Mouse (Mus musculus) embryo, embryonic 10.5 days (tissue): ENCODE measurements at regions not wholly inside any gene's neighbourhood (a gene's known extent, or its start where the extent isn't known, plus 50 kb on each side); places are given as distances from the start of the nearest gene placed in this dataset.
A peak's percentile ranks its signal among the peaks of the same experiment; 100 is the strongest.

Experiments
- DNase-seq: peaks from one replicate; pipeline ENCODE4 v3.0.0-alpha.2; 2015; ENCODE audit warnings: low spot score

- DNase-seq = no peak
Measured at GRCm38 (mm10) chr12:13094111-13094851, 152.6 kb upstream of the Mycn start.

GRCm38 (mm10) chr12:13085951-13086350 lies 144.2 kb upstream of the Mycn start:
- DNase-seq = peak; percentile 80

DNA sequence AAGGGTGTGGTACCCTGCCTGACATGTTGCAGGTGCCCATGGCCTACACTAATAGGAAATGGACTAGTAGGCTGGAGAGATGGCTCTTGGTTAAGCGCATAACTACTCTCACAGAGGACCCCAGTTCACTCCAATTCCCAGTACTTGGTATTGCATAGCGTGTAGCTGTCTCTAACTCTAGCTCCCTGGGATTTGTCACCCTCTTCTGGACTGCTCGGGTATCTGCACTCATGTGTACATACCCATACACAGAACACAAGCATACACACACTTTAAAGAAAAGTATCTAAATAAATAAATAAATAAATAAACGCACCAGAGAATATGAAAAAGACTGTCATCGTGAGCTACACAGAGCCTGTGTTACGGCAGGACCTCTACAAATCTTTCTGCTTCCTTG lies 143.8 kb upstream of the Mycn start:
- DNase-seq = peak; percentile 43

GRCm38 (mm10) chr12:13083337-13084054 lies 141.8 kb upstream of the Mycn start:
- no peak for DNase-seq

DNA sequence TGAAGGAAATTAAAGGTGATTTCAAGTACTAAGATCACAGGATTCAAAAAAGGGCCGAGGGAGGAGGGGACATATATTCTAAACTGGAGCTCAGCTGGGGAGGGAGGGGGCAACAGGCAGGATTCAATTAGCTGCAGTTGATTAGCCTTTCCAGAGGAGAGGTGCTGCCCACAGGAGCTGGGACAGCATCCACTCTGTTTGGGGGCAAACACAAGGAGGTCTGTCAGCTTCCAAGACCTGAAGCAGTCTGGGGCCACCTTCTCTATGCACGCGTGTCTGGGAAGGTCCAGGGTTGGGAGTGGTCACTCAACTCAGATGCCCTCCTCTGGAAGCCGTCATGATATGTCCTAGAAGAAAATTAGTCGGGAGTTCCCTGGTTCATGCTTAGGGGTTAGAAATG lies 139.1 kb upstream of the Mycn start:
- no peak for DNase-seq

DNA sequence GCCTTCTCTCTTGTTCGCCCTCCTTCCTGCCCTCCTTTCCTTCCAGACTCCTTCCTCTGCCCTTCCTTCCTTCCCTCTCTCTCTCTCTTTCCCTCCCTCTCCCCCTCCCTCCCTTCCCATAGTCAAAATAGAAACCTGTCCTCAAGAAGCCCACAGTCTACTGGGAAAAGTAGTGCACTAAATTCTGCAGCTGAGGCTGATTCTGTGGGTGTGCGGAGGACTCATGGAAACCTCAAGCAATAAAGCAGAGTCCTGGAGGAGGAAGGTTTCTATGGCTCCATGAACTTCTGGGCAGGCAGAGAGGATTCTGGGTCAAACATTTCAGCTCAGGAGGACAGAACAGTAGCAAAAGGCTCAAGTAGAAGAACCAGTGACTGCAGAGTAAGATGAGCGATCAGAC lies 138.1 kb upstream of the Mycn start:
- no peak for DNase-seq

- peak; percentile 64 for DNase-seq
Measured at GRCm38 (mm10) chr12:13077689-13078088, 136.0 kb upstream of the Mycn start.

- DNase-seq = no peak
Measured at GRCm38 (mm10) chr12:13076699-13077287, 135.1 kb upstream of the Mycn start.

GRCm38 (mm10) chr12:13073126-13073886 lies 131.6 kb upstream of the Mycn start:
- no peak for DNase-seq

GRCm38 (mm10) chr12:13067295-13067694 lies 125.6 kb upstream of the Mycn start:
- DNase-seq = no peak

- DNase-seq = peak; percentile 68
Measured at GRCm38 (mm10) chr12:13066604-13067181, 125.0 kb upstream of the Mycn start.

GRCm38 (mm10) chr12:13059473-13059872 lies 117.8 kb upstream of the Mycn start:
- DNase-seq = no peak

- no peak for DNase-seq
Measured at GRCm38 (mm10) chr12:13056246-13056645, 114.5 kb upstream of the Mycn start.

DNA sequence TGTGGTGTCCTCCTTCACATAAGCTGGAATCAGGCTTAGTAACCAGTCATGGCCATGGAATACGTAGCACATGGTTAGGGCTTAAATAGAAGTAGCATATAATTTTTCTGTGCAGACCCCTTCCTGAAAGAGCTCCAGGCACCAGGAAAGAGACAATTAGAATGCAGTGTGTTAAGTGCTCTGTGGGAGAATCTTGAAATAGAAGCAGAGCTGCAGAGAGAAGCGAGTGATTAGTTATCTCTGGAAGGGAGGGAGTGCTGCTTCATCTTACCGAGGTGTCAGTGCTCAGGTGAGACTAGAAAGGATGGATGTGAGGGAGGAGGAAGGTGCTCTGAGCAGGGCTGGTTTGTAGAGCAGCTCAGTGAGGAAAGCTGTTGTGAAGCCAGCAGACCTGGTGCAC lies 112.9 kb upstream of the Mycn start:
- DNase-seq = no peak

DNA sequence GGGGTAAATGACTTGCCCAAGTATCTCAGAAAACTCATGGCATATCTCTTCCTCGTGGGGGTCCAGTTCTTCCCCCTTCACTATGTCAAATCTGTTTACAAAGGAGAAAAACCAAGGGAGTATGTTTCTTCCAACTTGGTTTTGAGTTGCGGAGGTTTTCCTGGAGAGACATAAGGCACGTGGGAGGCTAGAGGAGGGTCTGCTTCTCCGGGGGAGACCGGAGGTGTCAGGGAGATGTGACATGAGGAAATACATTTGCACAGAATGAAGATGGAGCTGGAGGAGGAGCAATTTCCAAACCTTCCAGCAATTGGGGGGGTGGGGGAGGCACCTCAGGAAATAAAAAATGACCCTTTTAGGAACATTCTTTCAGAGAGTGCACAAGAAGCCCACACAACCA lies 112.0 kb upstream of the Mycn start:
- no peak for DNase-seq

GRCm38 (mm10) chr12:13052845-13053623 lies 111.3 kb upstream of the Mycn start:
- DNase-seq = peak; percentile 28

DNA sequence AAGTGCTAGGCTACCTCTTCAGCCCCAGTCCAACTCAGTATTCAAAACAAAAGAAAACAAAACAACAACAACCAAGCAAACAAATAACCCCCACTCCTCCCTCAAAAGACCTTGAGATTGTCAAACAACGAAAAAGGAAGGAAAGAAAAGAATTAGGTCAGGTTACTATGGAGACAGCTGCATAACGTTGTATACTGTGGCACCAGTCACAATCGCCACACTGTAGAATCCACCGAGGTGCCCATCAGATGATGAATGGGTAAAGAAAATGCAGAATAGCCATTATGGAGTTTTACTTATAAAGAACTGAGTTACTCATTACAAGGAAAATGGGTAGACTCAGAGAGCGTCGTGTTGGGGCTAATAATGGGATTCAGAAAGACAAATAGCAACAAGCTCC lies 110.5 kb upstream of the Mycn start:
- no peak for DNase-seq

GRCm38 (mm10) chr12:13049659-13050058 lies 107.9 kb upstream of the Mycn start:
- peak; percentile 73 for DNase-seq

DNA sequence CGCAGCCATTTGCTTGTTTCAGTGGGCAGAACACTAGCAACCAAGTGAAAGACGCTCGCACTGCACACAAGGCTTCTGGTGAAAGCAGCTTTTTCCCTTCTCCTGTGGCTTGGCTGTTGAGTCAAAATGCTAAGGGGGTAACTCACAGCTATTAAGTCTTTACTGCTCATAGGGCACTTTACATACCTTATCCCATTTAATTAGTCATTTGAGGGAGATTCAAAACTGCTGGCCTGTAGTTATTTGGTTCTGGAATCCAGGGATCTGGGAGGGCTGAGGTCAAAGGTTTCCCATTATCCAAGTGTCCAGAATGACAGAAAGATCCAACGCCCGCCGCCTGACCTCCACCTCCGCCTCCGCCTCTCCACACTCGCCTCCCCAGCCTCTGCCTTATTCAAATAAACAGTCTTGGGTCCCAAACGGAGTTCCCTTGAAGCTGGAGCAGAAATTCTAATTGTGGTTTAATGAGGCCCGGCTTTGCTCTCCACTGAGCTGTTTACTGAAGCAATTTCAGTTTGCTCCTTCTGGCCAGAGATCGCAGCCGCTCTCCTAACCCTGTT lies 106.5 kb upstream of the Mycn start:
- peak; percentile 89 for DNase-seq

DNA sequence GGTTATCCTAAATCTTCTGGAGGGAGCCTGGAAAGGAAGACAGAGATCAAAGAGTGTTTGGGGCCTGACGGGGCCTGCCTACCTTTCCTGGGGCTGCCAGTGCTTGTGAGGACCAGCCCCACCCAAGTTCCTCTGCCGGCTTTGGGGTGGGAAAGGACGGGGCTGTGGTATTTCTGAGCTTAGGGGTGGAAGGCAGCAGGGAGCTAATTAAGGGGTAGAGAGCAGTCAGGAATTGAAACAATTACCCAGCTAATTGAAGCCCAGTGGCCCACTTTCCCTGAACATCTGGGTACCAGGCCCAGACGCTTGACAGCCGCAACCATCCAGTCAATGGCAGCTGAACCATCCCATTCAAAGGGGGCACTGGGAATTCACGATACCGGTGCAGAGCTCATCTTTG lies 101.2 kb upstream of the Mycn start:
- DNase-seq = peak; percentile 36
